Mouse (Mus musculus) myocyte (in vitro differentiated cells): Measurements from ENCODE around the gene Exd1.

Experiments used
- POLR2A ChIP-seq: IDR thresholded peaks from one replicate; pipeline ENCODE4 v1.6.1; 2011; ENCODE audit warnings: low read depth, mild to moderate bottlenecking, control low read depth, moderate library complexity; ENCODE audit not compliant: insufficient read length
- USF1 ChIP-seq: IDR thresholded peaks from one replicate; pipeline ENCODE4 v1.6.1; 2011; ENCODE audit warnings: low read depth, mild to moderate bottlenecking, control low read depth, moderate library complexity

DNA sequence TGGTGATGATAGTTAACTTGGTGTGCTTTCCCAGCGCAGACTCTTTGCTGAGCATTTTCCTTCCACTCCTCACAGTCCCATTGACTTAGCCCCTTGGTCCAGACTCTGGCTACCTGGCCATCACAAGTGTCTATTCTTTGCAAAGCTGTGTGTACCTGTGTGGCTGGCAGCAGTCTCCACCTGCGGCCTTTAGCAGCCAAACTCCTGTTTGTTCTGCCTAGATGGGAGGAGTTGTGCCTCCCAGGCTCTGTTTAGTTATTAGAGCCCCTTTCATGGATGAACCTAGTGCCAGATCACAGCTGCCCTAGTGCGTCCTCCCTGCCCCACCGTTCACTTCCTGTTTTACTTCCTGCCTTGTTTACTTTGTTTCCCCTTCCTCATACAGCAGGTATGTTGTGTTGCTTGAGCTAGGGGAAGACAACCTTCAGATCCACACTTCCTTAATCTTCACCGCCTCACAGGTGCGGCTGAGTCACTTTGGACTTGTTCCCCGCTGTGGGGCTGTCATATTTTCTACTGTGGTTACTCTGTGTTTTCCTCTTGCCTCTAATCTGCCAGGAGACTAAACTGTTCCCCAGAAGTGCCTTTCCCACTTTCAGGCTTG, 11.4 kb upstream of the Exd1 start:
- TF ChIP-seq POLR2A: no peak
- no peak for TF ChIP-seq USF1
